Mouse (Mus musculus) megakaryocyte, adult 5-6 weeks (primary cell): ENCODE data around the gene Sash1. TPM values are rescaled to one million over a fixed set of nuclear protein-coding genes. Genes with fewer than 3 reads are reported as not detected.

Experiments
- ATAC-seq: 2 replicates; pipeline ENCODE4 v1.8.0; 2016; ENCODE audit warnings: mild to moderate bottlenecking, inconsistent platforms; ENCODE audit not compliant: poor library complexity, severe bottlenecking
- total RNA-seq, 2 experiments: library from RNA; stranded (forward) in 1 of 2; stranded (reverse) in 1 of 2; fragments of 153-499, 151-499 nt in 1 of 2; fragments of 221-1000, 200-1000 nt in 1 of 2; gene quantifications; 2 replicates each; pipeline versions ENCODE4 v1.2.3 to v1.2.4; 2015 to 2017

The Sash1 gene
- total RNA-seq, 2 experiments from 2014 or later = 4.1 to 6.3 TPM

- ATAC-seq = no peak
Observed at GRCm38 (mm10) chr10:8902412-8902811, 16.5 kb upstream of the Sash1 start.

GRCm38 (mm10) chr10:8898831-8899511, 13.1 kb upstream of the Sash1 start:
- no peak for ATAC-seq

GRCm38 (mm10) chr10:8898099-8898777, 12.4 kb upstream of the Sash1 start:
- 0 out of 2 replicates have a peak, but pooled peaks have one; percentile 40 for ATAC-seq

- ATAC-seq = no peak
Observed at GRCm38 (mm10) chr10:8894965-8895515, 9.2 kb upstream of the Sash1 start.

GRCm38 (mm10) chr10:8890511-8890910, 4.6 kb upstream of the Sash1 start:
- no peak for ATAC-seq

- no peak for ATAC-seq
Observed at GRCm38 (mm10) chr10:8889341-8889740, 3.5 kb upstream of the Sash1 start.

- ATAC-seq = peak; percentile 1; the same call in 1 of the 2 replicates
Observed at GRCm38 (mm10) chr10:8886528-8886854, 621 bp upstream of the Sash1 start.

GRCm38 (mm10) chr10:8885201-8885600, 669 bp downstream of the Sash1 start:
- no peak for ATAC-seq

- ATAC-seq = no peak
Observed at GRCm38 (mm10) chr10:8884565-8884964, 1.3 kb downstream of the Sash1 start.

GRCm38 (mm10) chr10:8883686-8884085, 2.2 kb downstream of the Sash1 start:
- no peak for ATAC-seq

GRCm38 (mm10) chr10:8881736-8882135, 4.1 kb downstream of the Sash1 start:
- peak; percentile 23; the same call in 1 of the 2 replicates for ATAC-seq

- no peak for ATAC-seq
Observed at GRCm38 (mm10) chr10:8880950-8881675, 4.8 kb downstream of the Sash1 start.

GRCm38 (mm10) chr10:8878824-8879223, 7.0 kb downstream of the Sash1 start:
- peak; percentile 69 for ATAC-seq

- ATAC-seq = no peak
Observed at GRCm38 (mm10) chr10:8878381-8878780, 7.5 kb downstream of the Sash1 start.

GRCm38 (mm10) chr10:8873631-8874370, 12.1 kb downstream of the Sash1 start:
- 0 out of 2 replicates have a peak, but pooled peaks have one; percentile 19 for ATAC-seq

- no peak for ATAC-seq
Observed at GRCm38 (mm10) chr10:8872788-8873187, 13.1 kb downstream of the Sash1 start.

- ATAC-seq = no peak
Observed at GRCm38 (mm10) chr10:8871935-8872334, 13.9 kb downstream of the Sash1 start.

GRCm38 (mm10) chr10:8870368-8870767, 15.5 kb downstream of the Sash1 start:
- ATAC-seq = peak; percentile 64

GRCm38 (mm10) chr10:8866062-8866642, 19.7 kb downstream of the Sash1 start:
- ATAC-seq = no peak

- ATAC-seq = no peak
Observed at GRCm38 (mm10) chr10:8860655-8861054, 25.2 kb downstream of the Sash1 start.
